Mouse (Mus musculus) c-Kit-positive CD71-positive TER-119-positive erythroid progenitor cells, embryonic 14.5 days (primary cell): ENCODE data around the gene Bhmt2.
A peak's percentile ranks its signal among the peaks of the same experiment; 100 is the strongest.

Experiments
- DNase-seq: peaks from one replicate; pipeline ENCODE4 v3.0.0-alpha.2; 2013; ENCODE audit warnings: low spot score

Bhmt2 gene

GRCm38 (mm10) chr13:93639636-93640035 lies 34.5 kb downstream of the Bhmt2 start:
- no peak for DNase-seq

- no peak for DNase-seq
These were observed 36.5 kb downstream of the Bhmt2 start, which contains the start of gene Bhmt for GRCm38 (mm10) chr13:93637282-93638245. Gene Bhmt, minus strand, starts transcription at chr13:93637961.

GRCm38 (mm10) chr13:93636561-93636960 lies 37.5 kb downstream of the Bhmt2 start:
- no peak for DNase-seq

DNA sequence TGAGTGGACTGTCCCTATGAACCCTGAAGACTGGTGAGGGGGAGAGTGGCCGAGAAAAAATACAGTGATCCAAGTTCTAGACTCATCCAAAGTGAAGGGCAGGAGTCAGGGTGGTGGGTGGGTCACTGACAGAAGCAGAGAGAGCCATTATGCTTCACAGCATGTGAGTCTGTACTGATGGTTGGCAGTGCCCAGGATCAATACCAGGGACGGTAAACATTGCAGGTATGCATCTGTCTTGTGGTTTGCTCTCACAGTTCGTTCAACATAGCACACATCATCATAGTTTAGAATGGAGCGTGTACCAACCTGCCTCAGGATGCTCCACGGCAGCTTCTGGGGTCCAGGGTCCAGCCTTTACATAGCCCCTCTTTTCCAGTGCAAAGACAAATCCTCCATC lies 41.2 kb downstream of the Bhmt2 start:
- no peak for DNase-seq

DNA sequence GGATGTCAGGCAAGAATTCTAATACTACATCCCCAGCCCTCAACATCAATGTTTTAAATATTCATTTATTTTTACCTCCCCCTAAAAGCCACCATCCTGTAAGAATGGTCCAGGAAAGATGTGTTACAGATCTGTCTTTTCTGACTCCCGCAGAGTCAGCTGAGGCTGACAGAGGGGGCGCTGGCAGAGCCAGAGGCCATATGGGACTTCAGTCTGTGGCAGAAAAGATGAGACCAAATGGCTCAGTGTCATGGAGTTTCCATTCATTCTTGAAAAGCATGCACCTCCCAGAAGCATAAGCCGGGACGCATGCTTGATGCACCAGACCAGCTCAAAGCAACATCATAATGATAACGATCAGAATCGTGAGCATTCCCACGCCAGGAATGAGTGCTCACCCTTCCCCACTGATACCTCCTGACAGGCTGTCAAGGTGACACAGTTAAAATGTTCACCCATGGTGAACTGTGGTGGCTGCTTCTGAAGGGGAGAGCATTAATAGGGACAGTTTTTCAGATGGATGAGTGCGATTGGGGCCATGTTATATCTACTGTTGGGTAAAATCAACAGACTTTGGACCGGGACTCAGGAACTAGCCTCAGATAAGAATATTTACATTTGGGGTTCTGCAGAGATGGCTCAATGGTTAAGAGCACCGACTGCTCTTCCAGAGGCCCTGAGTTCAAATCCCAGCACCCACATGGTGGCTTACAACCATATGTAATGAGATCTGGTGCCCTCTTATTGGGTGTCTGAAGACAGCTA lies 43.0 kb downstream of the Bhmt2 start:
- DNase-seq = no peak

DNA sequence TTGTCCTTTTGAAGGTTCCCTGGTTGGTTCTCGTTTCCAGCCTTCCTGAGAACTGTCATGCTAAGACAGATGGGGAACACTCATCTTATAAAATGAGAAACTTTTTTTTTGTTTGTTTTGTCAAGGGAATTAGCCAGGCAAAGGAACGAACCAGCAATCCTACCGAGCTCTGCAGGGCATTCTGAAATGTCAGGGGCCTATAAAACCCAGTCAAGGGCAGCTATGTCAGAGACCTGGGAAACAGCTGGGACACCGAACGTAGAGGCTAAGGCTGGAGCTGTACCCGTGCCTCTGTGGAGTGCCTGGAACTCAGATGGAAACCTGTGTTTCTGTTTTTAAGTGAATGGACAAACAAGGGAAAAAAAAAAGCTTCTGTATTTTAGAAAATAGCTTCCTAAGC lies 45.2 kb downstream of the Bhmt2 start:
- no peak for DNase-seq

- DNase-seq = no peak
These were observed 59.6 kb downstream of the Bhmt2 start for GRCm38 (mm10) chr13:93614361-93614948.

DNA sequence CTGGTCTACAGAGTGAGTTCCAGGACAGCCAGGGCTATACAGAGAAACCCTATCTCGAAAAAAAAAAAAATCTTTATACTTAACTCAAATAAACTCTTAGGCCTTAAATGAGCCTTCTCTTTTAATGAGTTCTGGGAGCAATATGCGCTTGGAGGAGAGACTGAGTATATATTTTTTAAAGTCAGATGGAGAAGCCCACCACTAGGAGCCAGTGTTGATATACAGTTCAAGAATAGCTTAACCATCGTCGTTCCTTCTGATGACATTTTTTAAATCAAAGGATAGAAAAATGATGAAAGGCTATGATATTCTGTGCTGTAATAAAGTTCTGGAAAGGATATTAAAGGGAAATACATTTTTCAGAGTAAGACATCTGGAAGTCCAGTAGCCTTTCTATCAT lies 60.3 kb downstream of the Bhmt2 start:
- DNase-seq = no peak

DNA sequence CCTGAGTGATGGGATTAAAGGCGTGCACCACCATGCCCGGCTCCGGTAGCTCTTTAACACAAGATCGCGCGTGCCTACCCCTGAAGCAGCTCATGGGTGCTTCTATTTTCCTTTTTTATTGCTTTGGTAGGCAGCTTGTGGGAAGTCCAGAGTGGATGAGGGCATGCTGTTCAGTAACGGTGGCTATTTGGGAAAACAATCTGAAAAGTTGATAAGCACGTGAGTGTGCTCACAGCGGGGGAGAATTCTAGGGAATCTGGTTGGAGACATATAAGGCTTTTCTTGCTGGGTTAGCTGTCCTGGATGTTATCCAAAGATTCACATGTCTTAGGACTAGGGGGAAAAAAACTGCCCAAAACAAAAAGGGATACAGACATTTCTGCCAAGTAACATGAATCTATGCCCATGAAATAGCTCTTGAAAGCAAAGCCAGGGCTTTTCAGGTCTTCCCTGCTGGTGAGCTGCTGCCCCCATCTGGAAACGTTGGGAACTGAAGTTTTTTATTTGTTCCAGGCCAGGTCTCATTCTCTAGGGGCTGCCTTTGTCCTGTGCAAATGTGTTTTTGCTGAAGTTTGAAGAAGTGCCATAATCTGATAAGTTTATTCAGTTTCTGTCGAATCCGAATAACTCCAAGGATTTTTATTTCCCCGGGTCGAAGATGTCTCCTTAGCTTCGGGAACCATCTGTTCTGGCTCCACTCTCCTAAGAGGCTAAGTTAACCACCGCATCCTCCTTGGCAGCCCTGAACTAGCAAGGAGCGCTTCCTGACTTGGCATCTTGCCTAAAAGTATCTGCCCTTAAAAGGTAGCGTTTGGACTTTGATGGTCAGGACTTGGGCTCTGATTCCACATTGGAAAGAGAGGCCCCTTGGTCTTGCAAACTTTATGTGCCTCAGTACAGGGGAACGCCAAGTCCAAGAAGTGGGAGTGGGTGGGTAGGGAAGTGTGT lies 61.2 kb downstream of the Bhmt2 start:
- DNase-seq = peak; percentile 54

GRCm38 (mm10) chr13:93608476-93608875 lies 65.6 kb downstream of the Bhmt2 start:
- DNase-seq = no peak

DNA sequence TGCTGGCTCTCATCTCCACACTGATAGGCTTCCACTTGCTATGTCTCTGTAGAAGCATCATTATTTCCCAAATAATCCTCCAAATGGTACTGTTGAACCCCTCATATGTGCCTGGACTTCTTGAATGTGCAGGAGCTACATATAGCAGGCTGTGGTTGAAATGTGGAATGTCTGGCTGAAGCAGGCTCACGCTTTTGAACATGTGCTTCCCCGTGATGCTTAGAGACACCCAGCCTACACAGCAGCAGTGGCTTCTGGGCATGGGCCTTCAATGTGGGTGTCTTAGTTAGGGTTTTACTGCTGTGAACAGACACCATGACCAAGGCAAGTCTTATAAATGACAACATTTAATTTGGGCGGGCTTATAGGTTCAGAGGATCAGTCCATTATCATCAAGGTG lies 66.4 kb downstream of the Bhmt2 start:
- DNase-seq = no peak

- DNase-seq = no peak
These were observed 67.1 kb downstream of the Bhmt2 start for GRCm38 (mm10) chr13:93606868-93607578.
